Mouse (Mus musculus): ENCODE results near the gene Pde11a. TPM values are rescaled to one million over a fixed set of nuclear protein-coding genes. Genes with fewer than 3 reads are reported as not detected.

The Pde11a gene
- polyA plus RNA-seq, 1 experiment from 2014 or later: 0.13 TPM

- H3K27me3 ChIP-seq (ENCODE audit: control insufficient read depth, insufficient read depth, low read depth, low read length): no peaks in the 10 kb centered on the region
- H3K9ac ChIP-seq (ENCODE audit: low read length): no peak overlapping the region
- H3K4me1 ChIP-seq (replicated peaks; ENCODE audit: control insufficient read depth, insufficient read depth, low read length): no peaks in the 10 kb centered on the region
- H3K4me2 ChIP-seq (ENCODE audit: low read depth, low read length): no peak overlapping the region
- no peak overlapping the region for H3K27ac ChIP-seq (ENCODE audit: low read length)
- no peak overlapping the region for H3K4me3 ChIP-seq (ENCODE audit: low read length)
- H3K36me3 ChIP-seq (ENCODE audit: control insufficient read depth, insufficient read depth, low read length): no peaks in the 10 kb centered on the region
- H3K9me3 ChIP-seq (ENCODE audit: control insufficient read depth, low read length): no peaks in the 10 kb centered on the region
- 51% methylated on average over 10 of the region's 10 CpGs for WGBS
- ATAC-seq (ENCODE audit: low read depth): no peak
These were observed 100.7 kb downstream of the Pde11a start for GRCm38 (mm10) chr2:76237638-76238420.

GRCm38 (mm10) chr2:76220364-76221108 lies 118.0 kb downstream of the Pde11a start:
- H3K4me2 ChIP-seq (ENCODE audit: low read depth, low read length): no peak overlapping the region
- no peaks in the 10 kb centered on the region for H3K9me3 ChIP-seq (ENCODE audit: control insufficient read depth, low read length)
- H3K27ac ChIP-seq (ENCODE audit: low read length): no peak overlapping the region
- no peak overlapping the region for H3K4me3 ChIP-seq (ENCODE audit: low read length)
- no peaks in the 10 kb centered on the region for H3K36me3 ChIP-seq (ENCODE audit: control insufficient read depth, insufficient read depth, low read length)
- H3K27me3 ChIP-seq (ENCODE audit: control insufficient read depth, insufficient read depth, low read depth, low read length): no peaks in the 10 kb centered on the region
- 39% methylated on average over 6 of the region's 6 CpGs for WGBS
- H3K4me1 ChIP-seq (replicated peaks; ENCODE audit: control insufficient read depth, insufficient read depth, low read length): no peaks in the 10 kb centered on the region
- H3K9ac ChIP-seq (ENCODE audit: low read length): no peak overlapping the region
- ATAC-seq (ENCODE audit: low read depth): no peak

- Histone ChIP-seq H3K4me3 (ENCODE audit: low read length) (no peak overlapping the region), H3K27ac (ENCODE audit: low read length) (no peak overlapping the region), H3K27me3 (ENCODE audit: control insufficient read depth, insufficient read depth, low read depth, low read length) (no peaks in the 10 kb centered on the region), H3K4me1 (replicated peaks; ENCODE audit: control insufficient read depth, insufficient read depth, low read length) (no peaks in the 10 kb centered on the region), H3K9me3 (ENCODE audit: control insufficient read depth, low read length) (no peaks in the 10 kb centered on the region), H3K36me3 (ENCODE audit: control insufficient read depth, insufficient read depth, low read length) (no peaks in the 10 kb centered on the region), H3K4me2 (ENCODE audit: low read depth, low read length) (no peak overlapping the region), H3K9ac (ENCODE audit: low read length) (no peak overlapping the region)
- ATAC-seq (ENCODE audit: low read depth): no peak
- WGBS: 66% methylated on average over 6 of the region's 6 CpGs
These were observed 119.0 kb downstream of the Pde11a start for GRCm38 (mm10) chr2:76219540-76219939.

- no peak overlapping the region for H3K4me3 ChIP-seq (ENCODE audit: low read length)
- no peak overlapping the region for H3K9ac ChIP-seq (ENCODE audit: low read length)
- H3K9me3 ChIP-seq (ENCODE audit: control insufficient read depth, low read length): no peaks in the 10 kb centered on the region
- no peaks in the 10 kb centered on the region for H3K27me3 ChIP-seq (ENCODE audit: control insufficient read depth, insufficient read depth, low read depth, low read length)
- 74% methylated on average over 7 of the region's 7 CpGs for WGBS
- H3K36me3 ChIP-seq (ENCODE audit: control insufficient read depth, insufficient read depth, low read length): no peaks in the 10 kb centered on the region
- no peaks in the 10 kb centered on the region for H3K4me1 ChIP-seq (replicated peaks; ENCODE audit: control insufficient read depth, insufficient read depth, low read length)
- ATAC-seq (ENCODE audit: low read depth): no peak
- H3K27ac ChIP-seq (ENCODE audit: low read length): no peak overlapping the region
- H3K4me2 ChIP-seq (ENCODE audit: low read depth, low read length): no peak overlapping the region
These were observed 122.4 kb downstream of the Pde11a start for GRCm38 (mm10) chr2:76216146-76216545.

- Histone ChIP-seq H3K36me3 (ENCODE audit: control insufficient read depth, insufficient read depth, low read length) (no peaks in the 10 kb centered on the region), H3K9me3 (ENCODE audit: control insufficient read depth, low read length) (no peaks in the 10 kb centered on the region), H3K4me3 (ENCODE audit: low read length) (no peak overlapping the region), H3K27ac (ENCODE audit: low read length) (no peak overlapping the region), H3K4me1 (replicated peaks; ENCODE audit: control insufficient read depth, insufficient read depth, low read length) (no peaks in the 10 kb centered on the region), H3K27me3 (ENCODE audit: control insufficient read depth, insufficient read depth, low read depth, low read length) (no peaks in the 10 kb centered on the region), H3K9ac (ENCODE audit: low read length) (no peak overlapping the region), H3K4me2 (ENCODE audit: low read depth, low read length) (no peak overlapping the region)
- no peak for ATAC-seq (ENCODE audit: low read depth)
- 79% methylated on average over 9 of the region's 9 CpGs for WGBS
These were observed 123.4 kb downstream of the Pde11a start for GRCm38 (mm10) chr2:76215219-76215618.

- Histone ChIP-seq H3K27ac (ENCODE audit: low read length) (no peak overlapping the region), H3K4me2 (ENCODE audit: low read depth, low read length) (no peak overlapping the region), H3K9ac (ENCODE audit: low read length) (no peak overlapping the region), H3K4me1 (replicated peaks; ENCODE audit: control insufficient read depth, insufficient read depth, low read length) (no peaks in the 10 kb centered on the region), H3K27me3 (ENCODE audit: control insufficient read depth, insufficient read depth, low read depth, low read length) (no peaks in the 10 kb centered on the region), H3K9me3 (ENCODE audit: control insufficient read depth, low read length) (no peaks in the 10 kb centered on the region), H3K36me3 (ENCODE audit: control insufficient read depth, insufficient read depth, low read length) (no peaks in the 10 kb centered on the region), H3K4me3 (ENCODE audit: low read length) (no peak overlapping the region)
- no peak for ATAC-seq (ENCODE audit: low read depth)
- 32% methylated on average over 1 of the region's 1 CpGs for WGBS
These were observed 153.4 kb downstream of the Pde11a start for GRCm38 (mm10) chr2:76185126-76185525.

- Histone ChIP-seq H3K9ac (ENCODE audit: low read length) (no peak overlapping the region), H3K9me3 (ENCODE audit: control insufficient read depth, low read length) (no peaks in the 10 kb centered on the region), H3K36me3 (ENCODE audit: control insufficient read depth, insufficient read depth, low read length) (no peaks in the 10 kb centered on the region), H3K4me1 (replicated peaks; ENCODE audit: control insufficient read depth, insufficient read depth, low read length) (no peaks in the 10 kb centered on the region), H3K4me2 (ENCODE audit: low read depth, low read length) (no peak overlapping the region), H3K27ac (ENCODE audit: low read length) (no peak overlapping the region), H3K4me3 (ENCODE audit: low read length) (no peak overlapping the region), H3K27me3 (ENCODE audit: control insufficient read depth, insufficient read depth, low read depth, low read length) (no peaks in the 10 kb centered on the region)
- ATAC-seq (ENCODE audit: low read depth): no peak
- WGBS: 76% methylated on average over 4 of the region's 4 CpGs
These were observed 175.8 kb downstream of the Pde11a start for GRCm38 (mm10) chr2:76162822-76163221.

- ATAC-seq (ENCODE audit: low read depth): no peak
- Histone ChIP-seq H3K9ac (ENCODE audit: low read length) (no peak overlapping the region), H3K4me2 (ENCODE audit: low read depth, low read length) (no peak overlapping the region), H3K36me3 (ENCODE audit: control insufficient read depth, insufficient read depth, low read length) (no peaks in the 10 kb centered on the region), H3K27me3 (ENCODE audit: control insufficient read depth, insufficient read depth, low read depth, low read length) (no peaks in the 10 kb centered on the region), H3K4me3 (ENCODE audit: low read length) (no peak overlapping the region), H3K27ac (ENCODE audit: low read length) (no peak overlapping the region), H3K4me1 (replicated peaks; ENCODE audit: control insufficient read depth, insufficient read depth, low read length) (no peaks in the 10 kb centered on the region), H3K9me3 (ENCODE audit: control insufficient read depth, low read length) (no peaks in the 10 kb centered on the region)
- 55% methylated on average over 2 of the region's 2 CpGs for WGBS
These were observed 179.6 kb downstream of the Pde11a start for GRCm38 (mm10) chr2:76158973-76159372.

GRCm38 (mm10) chr2:76141136-76141535 lies 197.4 kb downstream of the Pde11a start:
- WGBS: 76% methylated on average over 10 of the region's 10 CpGs
- Histone ChIP-seq H3K4me2 (ENCODE audit: low read depth, low read length) (no peak overlapping the region), H3K4me1 (replicated peaks; ENCODE audit: control insufficient read depth, insufficient read depth, low read length) (no peaks in the 10 kb centered on the region)

More at GRCm38 (mm10) chr2:76141136-76141535, 197.4 kb downstream of the Pde11a start:
- ATAC-seq (ENCODE audit: low read depth): no peak
- Histone ChIP-seq H3K4me3 (ENCODE audit: low read length) (no peak overlapping the region), H3K9me3 (ENCODE audit: control insufficient read depth, low read length) (no peaks in the 10 kb centered on the region), H3K9ac (ENCODE audit: low read length) (no peak overlapping the region), H3K36me3 (ENCODE audit: control insufficient read depth, insufficient read depth, low read length) (no peaks in the 10 kb centered on the region), H3K27me3 (ENCODE audit: control insufficient read depth, insufficient read depth, low read depth, low read length) (no peaks in the 10 kb centered on the region), H3K27ac (ENCODE audit: low read length) (no peak overlapping the region)

All from lung, embryonic 16.5 days (tissue).